Mouse (Mus musculus): ENCODE results near the gene Arg2.

Arg2 gene

GRCm38 (mm10) chr12:79130299-79131177 is at the start of gene Arg2:
Arg2 (plus strand) TSS chr12:79130777.
- DNase-seq (ENCODE audit: low spot score in 2 of 2), result peak; percentile 59 to 69

- DNase-seq (ENCODE audit: low spot score in 2 of 2), result peak; percentile 73 to 74
These were observed 41.3 kb upstream of the Arg2 start, which contains the start of gene Pigh for GRCm38 (mm10) chr12:79089182-79089812. Pigh (minus strand) TSS chr12:79089651.

- peak in 1 of 2 experiments; percentile 9 for DNase-seq (ENCODE audit: low spot score in 2 of 2)
These were observed 38.0 kb upstream of the Arg2 start for GRCm38 (mm10) chr12:79092569-79092968.

GRCm38 (mm10) chr12:79097106-79097752 is 33.3 kb upstream of the Arg2 start:
- DNase-seq (ENCODE audit: low spot score in 2 of 2), result no peak

GRCm38 (mm10) chr12:79103773-79104172 is 26.8 kb upstream of the Arg2 start:
- no peak for DNase-seq (ENCODE audit: low spot score in 2 of 2)

- no peak for DNase-seq (ENCODE audit: low spot score in 2 of 2)
These were observed 26.0 kb upstream of the Arg2 start for GRCm38 (mm10) chr12:79104544-79104943.

- no peak for DNase-seq (ENCODE audit: low spot score in 2 of 2)
These were observed 25.3 kb upstream of the Arg2 start for GRCm38 (mm10) chr12:79105312-79105711.

- DNase-seq (ENCODE audit: low spot score in 2 of 2), result no peak
These were observed 11.6 kb upstream of the Arg2 start for GRCm38 (mm10) chr12:79118991-79119390.

- no peak for DNase-seq (ENCODE audit: low spot score in 2 of 2)
These were observed 7.8 kb upstream of the Arg2 start for GRCm38 (mm10) chr12:79122820-79123219.

- no peak for DNase-seq (ENCODE audit: low spot score in 2 of 2)
These were observed 650 bp downstream of the Arg2 start for GRCm38 (mm10) chr12:79131178-79131675.

- DNase-seq (ENCODE audit: low spot score in 2 of 2), result no peak
These were observed 1.3 kb downstream of the Arg2 start for GRCm38 (mm10) chr12:79131706-79132460.

- DNase-seq (ENCODE audit: low spot score in 2 of 2), result peak in 1 of 2 experiments; percentile 16
These were observed 4.1 kb downstream of the Arg2 start for GRCm38 (mm10) chr12:79134676-79135075.

- peak in 1 of 2 experiments; percentile 26 for DNase-seq (ENCODE audit: low spot score in 2 of 2)
These were observed 4.5 kb downstream of the Arg2 start for GRCm38 (mm10) chr12:79135105-79135504.

- no peak for DNase-seq (ENCODE audit: low spot score in 2 of 2)
These were observed 6.4 kb downstream of the Arg2 start for GRCm38 (mm10) chr12:79136949-79137348.

GRCm38 (mm10) chr12:79138999-79139398 is 8.4 kb downstream of the Arg2 start:
- no peak for DNase-seq (ENCODE audit: low spot score in 2 of 2)

- DNase-seq (ENCODE audit: low spot score in 2 of 2), result no peak
These were observed 8.8 kb downstream of the Arg2 start for GRCm38 (mm10) chr12:79139417-79139816.

GRCm38 (mm10) chr12:79140811-79141210 is 10.2 kb downstream of the Arg2 start:
- no peak for DNase-seq (ENCODE audit: low spot score in 2 of 2)

GRCm38 (mm10) chr12:79141384-79141783 is 10.8 kb downstream of the Arg2 start:
- DNase-seq (ENCODE audit: low spot score in 2 of 2), result no peak

- DNase-seq (ENCODE audit: low spot score in 2 of 2), result no peak
These were observed 19.1 kb downstream of the Arg2 start for GRCm38 (mm10) chr12:79149653-79150052.

- DNase-seq (ENCODE audit: low spot score in 2 of 2), result no peak
These were observed 32.3 kb downstream of the Arg2 start for GRCm38 (mm10) chr12:79162876-79163275.

- no peak for DNase-seq (ENCODE audit: low spot score in 2 of 2)
These were observed 38.6 kb downstream of the Arg2 start for GRCm38 (mm10) chr12:79169173-79169572.

Measured in right cerebral cortex, postnatal 36 days (tissue).